Mouse (Mus musculus): ENCODE results near the gene Ttll9.

The Ttll9 gene

DNA sequence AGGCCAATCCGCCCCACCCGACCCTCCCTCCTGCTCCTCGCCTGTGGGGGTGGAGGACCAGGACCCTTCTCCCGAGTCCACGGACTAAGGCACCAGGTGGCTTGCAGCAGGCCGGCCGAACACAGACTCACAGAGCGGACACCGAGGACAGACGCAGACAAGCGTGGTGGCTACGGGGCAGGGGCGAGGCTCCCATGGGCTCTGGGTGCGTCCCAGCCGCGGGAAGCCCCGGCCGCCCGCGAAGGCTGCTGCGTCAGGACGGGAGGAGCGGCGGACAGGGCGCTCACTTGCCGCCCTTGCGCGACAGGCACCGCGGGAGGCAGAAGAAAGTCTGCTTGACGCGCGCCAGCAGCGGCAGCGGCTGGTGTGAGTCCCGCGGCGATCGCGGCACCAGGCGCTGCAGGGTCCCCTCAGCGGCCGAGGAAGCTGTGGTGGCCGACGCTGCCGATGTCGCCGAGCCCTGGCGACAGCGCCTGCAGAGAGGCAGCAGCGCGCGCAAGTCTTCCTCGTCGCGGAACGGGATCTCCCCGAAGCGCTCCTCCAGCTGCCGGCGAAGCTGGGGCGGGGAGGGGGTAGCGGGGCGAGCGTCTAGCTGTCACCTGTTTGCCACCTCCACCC, 19.3 kb upstream of the Ttll9 start:
- no peak for DNase-seq

- no peak for DNase-seq
Observed at GRCm38 (mm10) chr2:152943568-152943967, 18.7 kb upstream of the Ttll9 start.

DNA sequence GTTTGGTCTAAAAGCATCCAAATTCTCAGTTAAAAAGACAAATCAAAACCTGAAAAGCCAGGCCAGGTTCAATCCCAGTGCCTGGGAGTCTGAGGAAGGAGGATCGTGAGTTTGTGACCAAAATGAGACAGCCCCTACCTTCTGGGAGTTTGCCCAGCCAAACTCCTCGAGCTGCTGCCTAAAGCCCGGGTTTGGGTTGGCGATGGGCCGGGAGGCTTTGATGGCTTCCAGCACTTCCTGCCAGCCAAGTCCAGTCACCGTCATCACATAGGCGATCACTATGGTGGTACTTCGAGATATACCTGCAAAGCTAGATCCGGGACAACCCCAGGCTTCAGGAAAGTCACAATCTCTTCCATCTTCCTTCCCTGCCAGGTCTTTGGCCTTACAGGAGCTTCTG, 18.3 kb upstream of the Ttll9 start:
- no peak for DNase-seq

GRCm38 (mm10) chr2:152947098-152947497, 15.2 kb upstream of the Ttll9 start:
- DNase-seq, result no peak

GRCm38 (mm10) chr2:152948438-152949020, 13.8 kb upstream of the Ttll9 start:
- no peak for DNase-seq

DNA sequence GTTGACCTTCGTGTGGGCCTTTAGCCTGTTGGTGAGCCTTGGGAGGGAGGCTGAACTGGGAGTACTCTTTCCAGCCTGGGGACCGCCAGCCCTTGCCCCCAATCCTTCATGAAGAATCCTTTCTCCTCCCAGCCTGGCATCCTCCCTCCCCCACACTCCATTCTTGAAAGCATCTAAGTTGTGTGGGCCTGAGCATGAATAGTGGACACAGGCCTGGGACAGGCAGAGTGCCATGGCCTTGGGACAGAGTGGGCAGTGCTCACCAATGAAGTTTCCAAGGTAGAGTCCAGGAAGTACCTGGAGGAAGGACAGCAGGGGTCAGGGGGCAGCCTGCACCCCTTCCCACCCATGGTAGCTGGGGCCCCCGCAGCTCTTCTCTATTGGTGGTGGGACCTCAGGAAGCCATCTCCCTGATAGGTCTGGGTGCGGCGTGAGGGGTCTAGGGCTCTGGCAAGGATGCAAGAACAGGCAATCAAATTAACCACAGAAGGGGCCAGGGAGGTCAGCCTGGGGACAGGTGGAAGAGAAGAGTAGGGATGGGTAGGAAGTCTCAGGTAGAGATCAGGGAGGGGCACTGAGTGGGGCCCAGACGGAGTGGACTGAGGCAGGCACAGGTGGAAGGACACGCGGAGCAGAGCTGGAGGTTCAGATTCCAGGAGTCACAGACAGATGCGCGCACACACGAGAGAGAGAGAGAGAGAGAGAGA, 11.8 kb upstream of the Ttll9 start:
- DNase-seq, result no peak

- DNase-seq, result no peak
Observed at GRCm38 (mm10) chr2:152951065-152951849, 11.0 kb upstream of the Ttll9 start, which contains the start of gene Dusp15. Gene Dusp15, minus strand, starts transcription at chr2:152951698.

DNA sequence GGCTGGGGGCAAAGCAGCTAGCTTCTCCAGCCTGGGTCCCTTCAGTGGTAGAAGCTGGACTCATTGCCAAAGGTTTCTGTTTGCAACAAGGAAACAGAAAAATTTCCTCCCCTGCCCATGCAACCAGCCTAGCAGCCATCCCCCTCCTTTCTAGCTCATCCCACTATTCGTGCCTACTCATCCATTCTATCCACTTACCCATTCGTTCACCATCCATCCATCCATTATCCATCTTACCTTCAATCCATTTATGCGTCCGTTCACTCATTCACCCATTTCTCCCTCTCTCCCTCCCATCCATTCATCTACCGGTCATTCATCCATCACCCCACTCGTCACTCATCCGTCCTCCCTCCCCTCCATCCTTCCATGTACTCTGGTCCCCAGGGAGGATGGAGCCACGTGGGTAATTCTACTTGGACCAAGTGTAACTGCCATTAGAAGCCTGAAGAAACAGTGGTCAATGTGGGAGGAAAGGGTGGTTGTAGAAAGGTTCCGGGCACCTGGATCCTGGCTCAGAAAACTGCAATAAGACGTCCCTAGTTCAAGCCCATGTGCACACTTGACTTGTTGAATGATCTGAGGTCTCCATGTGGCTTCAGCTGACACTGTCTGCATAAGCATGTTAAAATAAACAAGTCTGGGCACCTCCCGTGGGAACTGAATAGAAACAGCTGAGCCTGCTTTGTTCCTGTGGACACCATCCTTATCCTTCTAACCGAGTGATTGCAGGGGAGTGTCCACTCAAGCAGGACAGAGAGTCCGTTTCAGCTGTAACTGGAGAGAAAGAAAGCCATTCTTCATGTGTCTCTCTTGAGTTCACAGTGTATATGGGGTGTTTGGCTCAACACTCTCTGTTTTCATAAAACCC, 10.2 kb upstream of the Ttll9 start:
- no peak for DNase-seq

GRCm38 (mm10) chr2:152958116-152958515, 4.2 kb upstream of the Ttll9 start:
- peak; percentile 44 for DNase-seq

DNA sequence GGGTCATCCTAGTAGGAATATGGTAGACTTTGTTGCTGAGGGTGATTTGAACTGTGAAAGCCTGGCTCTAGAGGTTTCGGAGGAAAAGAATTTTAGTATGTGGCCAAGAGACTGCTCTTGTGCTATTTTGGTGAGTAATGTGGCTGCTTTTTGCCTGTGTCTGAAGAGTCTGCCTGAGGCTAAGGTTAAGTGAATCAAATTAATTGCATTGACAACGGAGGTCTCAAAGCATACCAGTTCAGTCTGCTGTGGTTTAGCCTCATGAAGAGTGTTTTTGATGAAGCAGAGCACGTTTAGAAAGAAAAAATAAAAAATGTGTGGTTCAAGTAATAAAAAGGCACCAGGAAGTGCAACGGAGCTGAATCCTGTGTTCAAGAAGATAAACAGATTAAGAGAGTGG, 3.3 kb downstream of the Ttll9 start:
- no peak for DNase-seq

DNA sequence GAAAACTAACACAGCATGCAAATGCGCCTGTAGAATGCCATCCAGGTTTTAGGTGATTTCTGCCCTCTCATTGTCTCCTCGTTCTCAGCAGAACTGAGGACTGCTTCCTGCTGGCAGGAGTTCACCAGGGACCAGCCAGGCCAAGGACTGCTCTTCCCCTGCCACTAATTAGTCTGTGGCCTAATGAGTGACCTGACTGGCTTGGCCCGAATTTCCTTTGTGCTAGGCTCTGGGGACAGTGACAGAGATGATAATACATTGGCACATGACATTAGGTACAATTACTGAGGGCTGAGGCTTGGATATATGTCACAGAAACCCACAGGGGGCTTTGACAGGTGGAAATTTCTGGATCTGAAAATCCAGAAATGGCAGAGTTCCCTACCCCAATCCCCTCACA, 14.7 kb downstream of the Ttll9 start:
- DNase-seq, result no peak

DNA sequence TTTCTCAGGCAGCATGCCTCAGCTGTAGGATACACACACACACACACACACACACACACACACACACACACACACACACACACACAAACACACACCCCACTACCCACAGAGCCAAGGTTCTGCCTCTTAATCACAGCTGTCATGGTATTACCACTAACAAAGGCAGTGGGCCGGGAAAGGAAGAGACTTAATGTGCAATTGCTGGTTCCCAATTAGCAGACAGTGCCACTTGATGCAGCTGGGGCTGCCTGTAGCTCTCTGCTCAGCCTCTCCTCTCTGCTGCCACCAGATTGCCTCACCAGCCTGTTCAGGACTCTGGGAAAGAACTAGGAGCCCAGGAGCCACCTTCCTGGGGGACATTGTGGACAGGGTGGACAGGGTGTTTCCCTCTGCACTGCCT, 23.3 kb downstream of the Ttll9 start:
- DNase-seq, result no peak

GRCm38 (mm10) chr2:152991529-152991928, 29.2 kb downstream of the Ttll9 start:
- peak; percentile 34 for DNase-seq

- no peak for DNase-seq
Observed at GRCm38 (mm10) chr2:152997046-152997445, 34.8 kb downstream of the Ttll9 start.

GRCm38 (mm10) chr2:153002492-153003248, 40.4 kb downstream of the Ttll9 start:
- no peak for DNase-seq

DNA sequence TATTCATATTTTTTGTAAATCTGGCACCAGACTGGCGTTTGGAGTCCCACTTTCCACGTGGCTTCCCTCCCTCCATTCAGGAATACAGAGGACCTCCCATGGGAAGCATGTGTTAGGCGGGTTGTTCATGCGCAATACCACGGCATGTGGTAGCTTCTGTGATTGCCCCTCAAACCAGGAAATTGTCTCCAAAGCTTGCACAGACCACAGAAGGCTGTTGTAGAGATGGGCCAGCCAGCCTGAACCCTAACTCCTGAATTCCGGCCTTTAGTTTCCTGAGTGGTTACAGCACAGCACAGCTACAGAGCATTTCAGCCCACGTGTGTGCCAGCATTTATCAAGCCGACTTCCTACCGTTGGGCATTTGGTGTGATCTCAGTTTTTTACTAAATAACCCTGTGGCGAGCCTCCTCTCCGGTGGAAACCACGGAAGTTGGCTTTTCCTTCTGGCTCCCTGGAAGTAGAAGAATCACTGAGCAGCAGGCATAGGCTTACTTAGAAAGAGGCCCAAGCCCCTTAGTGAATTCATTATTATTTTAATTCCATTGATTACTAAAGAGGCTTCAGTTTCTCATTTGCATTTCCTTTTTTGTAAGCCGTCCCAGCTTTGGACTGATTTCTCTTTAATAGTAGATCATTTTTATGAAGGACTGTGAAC, 41.5 kb downstream of the Ttll9 start:
- no peak for DNase-seq

GRCm38 (mm10) chr2:153005981-153006380, 43.7 kb downstream of the Ttll9 start:
- DNase-seq, result no peak

DNA sequence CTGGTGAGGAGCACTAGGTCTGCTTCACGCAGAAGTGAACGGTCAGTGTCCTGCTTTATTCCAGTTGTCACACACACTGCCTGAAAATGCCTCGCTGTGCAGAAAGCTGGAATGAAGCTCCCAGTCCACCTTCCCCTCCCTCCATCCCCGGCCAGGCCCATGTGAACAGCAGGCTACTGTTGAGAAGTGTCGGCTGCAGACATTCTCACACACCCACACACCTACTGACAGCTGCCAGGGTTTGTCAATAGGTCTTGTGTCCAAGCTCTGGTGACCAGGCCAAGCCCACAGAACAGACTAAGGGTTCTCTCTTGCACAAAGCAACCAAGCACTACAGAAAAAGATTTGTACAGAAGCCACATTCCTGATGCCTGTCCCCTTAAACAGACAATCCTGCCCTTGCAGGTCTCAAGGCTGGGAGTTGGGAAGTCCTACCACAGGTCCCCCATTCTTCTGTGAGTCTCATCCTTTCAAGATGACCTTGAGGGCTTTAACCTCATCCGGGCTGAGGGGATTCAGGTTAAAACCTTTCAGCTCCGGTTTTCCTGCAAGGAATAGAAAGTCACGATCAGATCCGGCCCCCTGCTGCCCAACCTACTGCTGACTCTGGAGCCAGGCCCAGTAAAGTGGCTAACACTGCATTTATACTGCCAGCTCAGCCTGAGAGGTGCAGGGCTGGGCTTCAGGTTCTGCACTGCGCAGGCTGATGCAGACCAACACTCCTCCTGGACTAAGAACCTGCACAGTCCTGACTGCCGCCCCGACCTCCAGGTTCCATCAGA, 47.1 kb downstream of the Ttll9 start:
- no peak for DNase-seq

GRCm38 (mm10) chr2:153013724-153014515, 51.6 kb downstream of the Ttll9 start:
- DNase-seq, result no peak
